Mouse (Mus musculus) ZHBTc4 (cell line): ENCODE measurements at regions not wholly inside any gene's neighbourhood (a gene's known extent, or its start where the extent isn't known, plus 50 kb on each side); places are given as distances from the start of the nearest gene placed in this dataset.

Source experiments
- DNase-seq: peaks from one replicate; pipeline ENCODE4 v3.0.0-alpha.2; 2011; ENCODE audit warnings: low read depth, low spot score

DNA sequence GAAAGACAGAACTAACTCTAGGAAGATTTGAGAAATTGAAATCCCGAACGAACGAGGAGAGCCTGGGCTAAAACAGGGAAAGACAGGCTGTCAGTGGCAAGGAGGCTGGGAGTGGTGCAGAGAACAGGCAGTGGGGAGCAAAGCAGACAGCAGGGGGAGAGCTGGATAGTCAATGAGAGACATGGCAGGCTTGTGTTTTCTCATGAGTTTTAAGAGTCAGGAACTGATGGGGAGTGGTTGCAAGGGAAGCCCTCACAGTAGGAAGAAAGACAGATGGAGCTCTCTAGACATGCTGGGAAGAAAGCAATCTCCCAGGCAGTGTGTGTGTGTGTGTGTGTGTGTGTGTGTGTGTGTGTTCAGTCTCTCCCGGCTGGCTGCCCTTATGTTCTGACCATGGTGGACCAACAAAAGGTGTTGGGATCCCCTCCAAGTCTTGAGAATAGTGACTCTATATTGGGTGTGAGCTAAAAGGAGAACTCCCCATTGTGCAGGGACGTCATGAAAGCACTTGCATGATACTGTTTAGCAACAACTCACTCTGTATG, 577.9 kb downstream of the Plcl1 start:
- no peak for DNase-seq

DNA sequence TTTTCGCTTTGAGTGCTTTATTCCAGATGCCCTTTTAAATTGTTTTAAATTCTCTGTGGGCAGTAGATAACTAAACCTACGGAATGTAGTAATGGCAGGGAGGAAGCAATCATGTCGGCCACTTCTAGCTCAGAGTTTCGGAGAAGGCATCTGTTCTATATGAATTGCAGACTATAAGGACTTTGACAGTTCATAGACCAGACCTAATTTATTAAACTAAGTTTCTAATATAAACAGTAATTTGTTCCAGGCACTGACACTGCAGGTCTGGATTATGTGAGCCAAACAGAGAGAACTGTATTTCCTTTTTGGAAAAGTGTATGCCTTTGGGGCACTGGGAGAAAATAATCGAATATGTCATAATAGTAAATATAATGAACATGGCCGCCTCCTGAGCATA, 591.4 kb downstream of the Plcl1 start:
- no peak for DNase-seq
